Mouse (Mus musculus): Measurements from ENCODE around the gene Aes. TPM values are rescaled to one million over a fixed set of nuclear protein-coding genes. Genes with fewer than 3 reads are reported as not detected.

The Aes gene
- polyA plus RNA-seq, 1 experiment = 639 TPM

DNA sequence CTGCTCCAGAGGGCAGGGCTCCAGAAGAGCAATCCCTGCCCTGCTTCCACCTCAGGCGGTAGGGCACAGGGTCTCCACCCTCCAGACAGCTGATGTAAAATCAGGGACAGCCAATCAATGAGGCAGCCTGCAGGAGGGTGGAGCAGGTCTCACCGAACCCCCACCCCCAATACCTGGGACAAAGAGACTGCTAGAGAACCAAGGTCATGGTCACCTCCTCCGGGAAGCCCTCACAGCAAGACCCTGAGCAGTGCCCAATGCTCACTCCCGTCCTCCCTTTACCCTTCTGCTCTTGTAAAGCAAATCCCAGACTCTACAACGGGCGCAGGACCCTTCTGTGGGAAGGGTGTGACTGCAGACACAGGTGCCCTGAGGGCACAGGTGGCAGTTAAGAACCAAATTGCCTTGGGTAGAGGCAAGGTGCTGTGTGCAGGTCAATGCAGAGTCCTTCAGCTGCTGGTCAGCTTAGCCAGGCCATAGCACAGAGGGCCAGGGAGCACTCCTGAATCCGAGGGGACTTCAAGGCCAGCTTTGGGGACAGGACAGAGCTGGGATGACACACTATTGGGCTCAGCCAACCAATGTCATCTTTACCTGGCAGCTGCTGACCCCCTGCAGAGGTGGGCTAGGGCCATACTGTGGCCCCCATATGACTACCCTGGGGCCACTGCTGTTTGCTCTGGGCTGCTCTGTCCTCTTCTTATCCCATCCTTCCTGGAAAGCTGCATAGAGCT lies 16.4 kb upstream of the Aes start:
- Histone ChIP-seq H3K36me3 (ENCODE audit: control insufficient read depth, insufficient read depth) (no peaks in the 10 kb centered on the region), H3K4me2 (ENCODE audit: low read depth) (peak overlapping the region; percentile 98), H3K4me3 (peak overlapping the region; percentile 44), H3K79me2 (ENCODE audit: control insufficient read depth, insufficient read depth) (peaks cover 62% of the 10 kb centered on the region), H3K27me3 (ENCODE audit: control insufficient read depth, insufficient read depth, insufficient read length) (no peaks in the 10 kb centered on the region), H3ac (ENCODE audit: control insufficient read depth, insufficient read length) (peak overlapping the region; percentile 82)
- TF ChIP-seq MYOD1 (IDR thresholded peaks at IDR 0.05; ENCODE audit: control insufficient read depth in 1 of 3, insufficient read length in 2 of 3, low read depth in 2 of 3) = no peak
- TF ChIP-seq TCF12 (IDR thresholded peaks at IDR 0.05; ENCODE audit: insufficient read depth, poor library complexity, severe bottlenecking) = no peak
- no peak for TF ChIP-seq MAX (IDR thresholded peaks at IDR 0.05; ENCODE audit: low read depth)

DNA sequence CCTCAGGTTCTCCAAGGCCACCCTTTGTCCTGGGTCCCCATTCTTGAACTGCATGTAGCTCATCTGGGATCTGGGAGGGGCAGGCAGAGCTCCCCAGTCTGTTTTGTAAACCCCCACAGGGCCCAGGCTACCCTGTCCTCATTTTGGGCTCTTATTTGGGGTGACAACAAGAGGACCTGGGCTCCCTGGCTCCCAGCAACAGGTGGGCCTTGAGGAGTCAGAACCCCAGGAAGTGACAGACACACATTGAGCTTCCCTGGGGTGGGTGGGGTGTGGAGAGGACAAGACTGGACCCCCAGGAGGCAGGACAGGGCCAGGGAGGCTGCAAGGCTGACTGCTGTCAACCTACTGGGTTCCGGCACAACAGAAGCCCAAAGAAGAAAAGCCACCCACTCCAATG lies 15.7 kb upstream of the Aes start:
- TF ChIP-seq MYOG (IDR thresholded peaks at IDR 0.05; ENCODE audit: control insufficient read depth in 1 of 3, insufficient read depth in 1 of 3, insufficient read length in 2 of 3, low read depth in 2 of 3) (no peak), MAX (IDR thresholded peaks at IDR 0.05; ENCODE audit: low read depth) (no peak), CEBPB (IDR thresholded peaks at IDR 0.05; ENCODE audit: insufficient read depth, poor library complexity, severe bottlenecking) (no peak), SRF (IDR thresholded peaks at IDR 0.05; ENCODE audit: control insufficient read depth, insufficient read length, low read depth) (no peak), POLR2A (IDR thresholded peaks at IDR 0.05; ENCODE audit: insufficient read length, low read depth) (no peak), POLR2AphosphoS2 (IDR thresholded peaks at IDR 0.05; ENCODE audit: insufficient read length, low read depth) (no peak), E2F4 (IDR thresholded peaks at IDR 0.05; ENCODE audit: insufficient read depth) (no peak), MYOD1 (IDR thresholded peaks at IDR 0.05; ENCODE audit: control insufficient read depth in 1 of 3, insufficient read length in 2 of 3, low read depth in 2 of 3) (no peak), USF1 (IDR thresholded peaks at IDR 0.05; ENCODE audit: low read depth) (no peak), TCF12 (IDR thresholded peaks at IDR 0.05; ENCODE audit: insufficient read depth, poor library complexity, severe bottlenecking) (no peak), TCF3 (IDR thresholded peaks at IDR 0.05; ENCODE audit: insufficient read length, low read depth) (no peak), REST (IDR thresholded peaks at IDR 0.05; ENCODE audit: insufficient read depth, insufficient read length) (no peak)
- Histone ChIP-seq H3K4me3 (peak overlapping the region; percentile 44), H3K4me2 (ENCODE audit: low read depth) (peak overlapping the region; percentile 98), H3ac (ENCODE audit: control insufficient read depth, insufficient read length) (peak overlapping the region; percentile 82), H3K27me3 (ENCODE audit: control insufficient read depth, insufficient read depth, insufficient read length) (no peaks in the 10 kb centered on the region), H3K36me3 (ENCODE audit: control insufficient read depth, insufficient read depth) (no peaks in the 10 kb centered on the region), H3K79me2 (ENCODE audit: control insufficient read depth, insufficient read depth) (peaks cover 55% of the 10 kb centered on the region)

DNA sequence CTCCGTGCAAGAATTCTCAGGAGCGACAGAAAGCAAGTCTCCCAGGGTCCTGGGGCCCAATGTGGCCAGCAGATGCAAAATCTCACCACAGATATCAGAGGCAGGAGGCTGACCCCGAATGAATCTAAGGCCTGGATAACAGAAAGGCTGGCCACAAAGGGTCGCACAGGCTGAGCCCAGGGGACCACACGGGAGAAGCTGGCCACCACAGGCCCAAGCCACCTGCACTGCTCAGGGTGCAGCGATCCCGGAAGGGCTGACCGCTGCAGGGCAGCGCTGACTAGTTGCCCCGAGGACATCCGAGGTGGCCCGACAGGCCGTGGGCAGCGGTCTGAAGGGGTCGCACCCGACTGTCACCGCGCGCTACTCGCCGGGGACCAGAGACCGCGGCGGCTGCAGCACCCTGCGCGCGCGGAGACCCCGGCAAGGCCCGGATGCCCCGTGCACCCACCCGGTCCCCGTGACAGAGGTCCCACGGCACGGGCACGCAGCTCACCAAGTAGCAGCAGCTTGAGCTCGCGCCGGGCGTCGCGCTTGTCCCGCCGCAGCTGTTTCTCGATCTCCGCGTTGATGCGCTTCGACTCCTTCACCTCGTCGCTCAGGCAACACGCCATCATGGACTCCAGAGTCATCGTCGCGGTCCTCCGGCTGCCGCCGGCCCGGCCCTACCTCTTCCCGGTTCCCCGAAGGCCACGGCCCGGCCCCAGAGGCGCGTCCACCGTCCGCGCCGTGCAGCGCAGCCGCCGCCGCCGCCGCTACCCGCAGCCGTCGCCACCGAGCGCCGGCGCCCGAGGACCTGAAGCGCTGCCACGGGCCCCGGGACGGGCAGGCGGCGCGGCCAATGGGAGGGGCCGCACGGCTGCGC lies 14.8 kb upstream of the Aes start:
- Histone ChIP-seq H3K4me2 (ENCODE audit: low read depth) (peak overlapping the region; percentile 98), H3K36me3 (ENCODE audit: control insufficient read depth, insufficient read depth) (no peaks in the 10 kb centered on the region), H3K79me2 (ENCODE audit: control insufficient read depth, insufficient read depth) (peaks cover 52% of the 10 kb centered on the region), H3K27me3 (ENCODE audit: control insufficient read depth, insufficient read depth, insufficient read length) (no peaks in the 10 kb centered on the region), H3K4me3 (peak overlapping the region; percentile 44), H3ac (ENCODE audit: control insufficient read depth, insufficient read length) (peak overlapping the region; percentile 82)
- TF ChIP-seq POLR2AphosphoS2 (IDR thresholded peaks at IDR 0.05; ENCODE audit: insufficient read length, low read depth) (peak; percentile 22), MYOG (IDR thresholded peaks at IDR 0.05; ENCODE audit: control insufficient read depth in 1 of 3, insufficient read depth in 1 of 3, insufficient read length in 2 of 3, low read depth in 2 of 3) (peak in 2 of 3 experiments; percentile 14 to 57), MYOD1 (IDR thresholded peaks at IDR 0.05; ENCODE audit: control insufficient read depth in 1 of 3, insufficient read length in 2 of 3, low read depth in 2 of 3) (peak in 1 of 3 experiments; percentile 41), POLR2A (IDR thresholded peaks at IDR 0.05; ENCODE audit: insufficient read length, low read depth) (peak; percentile 77), TCF12 (IDR thresholded peaks at IDR 0.05; ENCODE audit: insufficient read depth, poor library complexity, severe bottlenecking) (no peak)

DNA sequence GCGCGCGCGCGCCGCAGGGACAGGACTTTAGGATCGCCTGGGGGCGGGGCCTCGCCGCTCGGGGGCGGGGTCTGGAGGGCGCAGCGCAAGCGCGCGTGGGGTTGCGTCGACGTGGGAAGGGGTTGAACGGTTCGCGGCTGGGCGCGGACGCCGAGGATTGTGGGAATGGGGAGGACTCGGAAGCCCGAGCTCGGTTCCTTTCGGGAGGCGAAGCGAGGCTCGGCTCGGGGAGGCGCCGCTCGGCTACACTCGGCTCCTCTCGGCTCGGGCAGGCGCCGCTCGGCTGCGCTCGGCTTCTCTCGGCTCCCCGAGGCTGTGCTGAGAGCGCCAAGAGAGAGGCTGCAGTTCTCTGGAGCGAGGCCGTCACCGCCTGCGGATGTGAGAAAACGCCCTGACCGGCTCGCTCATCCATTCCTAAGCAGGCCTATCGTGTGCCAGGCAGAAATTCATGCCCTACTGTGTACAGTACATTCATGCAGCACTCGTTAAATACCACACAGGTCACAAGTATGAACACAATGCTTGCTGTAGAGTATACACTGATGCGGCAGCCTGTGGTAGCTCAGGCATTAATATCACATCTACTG lies 14.0 kb upstream of the Aes start, which contains the start of gene Gna11:
TSS of gene Gna11 (minus strand) at position 30 of the 587 bp plus-strand sequence.
- Histone ChIP-seq H3K36me3 (ENCODE audit: control insufficient read depth, insufficient read depth) (no peaks in the 10 kb centered on the region), H3ac (ENCODE audit: control insufficient read depth, insufficient read length) (peak within 1 kb of the TSS; percentile 82), H3K79me2 (ENCODE audit: control insufficient read depth, insufficient read depth) (peaks cover 45% of the 10 kb centered on the region), H3K27me3 (ENCODE audit: control insufficient read depth, insufficient read depth, insufficient read length) (no peaks in the 10 kb centered on the region), H3K4me3 (peak within 1 kb of the TSS; percentile 44), H3K4me2 (ENCODE audit: low read depth) (peak within 1 kb of the TSS; percentile 98)
- TF ChIP-seq POLR2A (IDR thresholded peaks at IDR 0.05; ENCODE audit: insufficient read length, low read depth) (peak; percentile 61), MAX (IDR thresholded peaks at IDR 0.05; ENCODE audit: low read depth) (no peak), E2F4 (IDR thresholded peaks at IDR 0.05; ENCODE audit: insufficient read depth) (peak; percentile 7)

DNA sequence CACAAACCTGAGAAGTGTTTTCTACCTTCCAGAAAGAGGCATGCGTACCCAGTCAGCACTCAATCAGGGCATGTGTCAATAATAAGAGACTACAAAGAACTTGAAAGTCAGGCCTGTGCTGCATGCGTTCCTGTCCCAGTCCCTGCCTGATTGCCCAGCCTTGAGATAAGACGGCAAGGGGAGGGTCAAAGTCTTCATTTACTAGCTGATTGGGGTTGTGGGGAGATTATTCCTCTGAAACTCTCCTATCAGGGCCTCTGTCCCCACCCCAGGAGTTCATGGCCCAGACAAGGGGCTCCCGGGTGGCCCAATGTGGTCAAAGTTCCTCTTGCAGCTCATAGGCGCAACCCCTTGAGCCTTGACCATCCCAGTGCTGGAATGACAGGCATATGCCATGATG lies 13.0 kb upstream of the Aes start:
- H3K4me3 ChIP-seq = no peak overlapping the region
- H3K4me2 ChIP-seq (ENCODE audit: low read depth) = no peak overlapping the region
- no peaks in the 10 kb centered on the region for H3K27me3 ChIP-seq (ENCODE audit: control insufficient read depth, insufficient read depth, insufficient read length)
- H3ac ChIP-seq (ENCODE audit: control insufficient read depth, insufficient read length) = no peak overlapping the region
- TF ChIP-seq TCF3 (IDR thresholded peaks at IDR 0.05; ENCODE audit: insufficient read length, low read depth) (no peak), MAX (IDR thresholded peaks at IDR 0.05; ENCODE audit: low read depth) (no peak), SRF (IDR thresholded peaks at IDR 0.05; ENCODE audit: control insufficient read depth, insufficient read length, low read depth) (no peak), MYOG (IDR thresholded peaks at IDR 0.05; ENCODE audit: control insufficient read depth in 1 of 3, insufficient read depth in 1 of 3, insufficient read length in 2 of 3, low read depth in 2 of 3) (no peak), REST (IDR thresholded peaks at IDR 0.05; ENCODE audit: insufficient read depth, insufficient read length) (no peak), POLR2AphosphoS2 (IDR thresholded peaks at IDR 0.05; ENCODE audit: insufficient read length, low read depth) (no peak), TCF12 (IDR thresholded peaks at IDR 0.05; ENCODE audit: insufficient read depth, poor library complexity, severe bottlenecking) (no peak), CEBPB (IDR thresholded peaks at IDR 0.05; ENCODE audit: insufficient read depth, poor library complexity, severe bottlenecking) (no peak), E2F4 (IDR thresholded peaks at IDR 0.05; ENCODE audit: insufficient read depth) (no peak), USF1 (IDR thresholded peaks at IDR 0.05; ENCODE audit: low read depth) (no peak), MYOD1 (IDR thresholded peaks at IDR 0.05; ENCODE audit: control insufficient read depth in 1 of 3, insufficient read length in 2 of 3, low read depth in 2 of 3) (no peak)
- H3K79me2 ChIP-seq (ENCODE audit: control insufficient read depth, insufficient read depth) = peaks cover 34% of the 10 kb centered on the region
- no peaks in the 10 kb centered on the region for H3K36me3 ChIP-seq (ENCODE audit: control insufficient read depth, insufficient read depth)
